Mouse (Mus musculus) layer of hippocampus, postnatal 36 days (tissue): ENCODE data around the gene Gsdma. TPM values are rescaled to one million over a fixed set of nuclear protein-coding genes. Genes with fewer than 3 reads are reported as not detected.
"Not testable (repeated sequence)": the region's sequence is repeated elsewhere in the genome, so short reads cannot be mapped to it uniquely, and the experiment has no call there.

Experiments used
- DNase-seq, 2 experiments: peaks; one replicate each; pipeline ENCODE4 v3.0.0; 2022
- total RNA-seq, 2 experiments: library from RNA; stranded (reverse); gene quantifications; 2 replicates each; pipeline ENCODE4 v1.2.3; 2021

The Gsdma gene
- total RNA-seq, 2 experiments from 2014 or later, result not detected

- peak; percentile 72 to 79 for DNase-seq
Measured at GRCm38 (mm10) chr11:98710416-98711045, 46.4 kb downstream of the Gsdma start.

- DNase-seq, result no peak
Measured at GRCm38 (mm10) chr11:98711046-98711434, 46.9 kb downstream of the Gsdma start.

- DNase-seq, result not testable (repeated sequence)
Measured at GRCm38 (mm10) chr11:98712009-98712408, 47.9 kb downstream of the Gsdma start.

- no peak for DNase-seq
Measured at GRCm38 (mm10) chr11:98713703-98714102, 49.6 kb downstream of the Gsdma start.

GRCm38 (mm10) chr11:98715946-98716345 is 51.8 kb downstream of the Gsdma start:
- DNase-seq, result no peak

- peak; percentile 83 to 85 for DNase-seq
Measured at GRCm38 (mm10) chr11:98717904-98718303, 53.8 kb downstream of the Gsdma start.

- no peak for DNase-seq
Measured at GRCm38 (mm10) chr11:98720756-98721155, 56.6 kb downstream of the Gsdma start.

- DNase-seq, result peak in 1 of 2 experiments; percentile 68
Measured at GRCm38 (mm10) chr11:98721458-98722226, 57.5 kb downstream of the Gsdma start.

GRCm38 (mm10) chr11:98723098-98723497 is 58.9 kb downstream of the Gsdma start:
- no peak for DNase-seq

- no peak for DNase-seq
Measured at GRCm38 (mm10) chr11:98725926-98726506, 61.9 kb downstream of the Gsdma start.

Other genes starting within 250 kb of the Gsdma start
- gene Mien1, start 225.4 kb upstream of the Gsdma start, total RNA-seq, result 10 to 100 TPM; 97.9 to 99.2 TPM
- 1 to 10 TPM; 1.4 to 2.1 TPM for gene Grb7, start 218.0 kb upstream of the Gsdma start, total RNA-seq
- gene Ikzf3, start 118.3 kb upstream of the Gsdma start, total RNA-seq, result not detected
- not detected for gene Zpbp2, start 113.3 kb upstream of the Gsdma start, total RNA-seq
- 10 to 100 TPM; 55.7 to 61.4 TPM for gene Ormdl3, start 77.0 kb upstream of the Gsdma start, total RNA-seq
- not detected for gene Lrrc3c, start 66.1 kb upstream of the Gsdma start, total RNA-seq
- gene Gm12355, start 38.7 kb upstream of the Gsdma start, total RNA-seq, result 10 to 100 TPM; 12.8 to 16.2 TPM
- gene Gsdma3, start 38.0 kb upstream of the Gsdma start, total RNA-seq, result under 1 TPM in 1 of 2 experiments, not detected in 1; 0.25 TPM
- gene Gsdma2, start 17.6 kb upstream of the Gsdma start, total RNA-seq, result not detected
- gene Psmd3, start 18.2 kb downstream of the Gsdma start, total RNA-seq, result 100 to 1,000 TPM; 125 to 126 TPM
- not detected for gene Csf3, start 36.9 kb downstream of the Gsdma start, total RNA-seq
- 100 to 1,000 TPM; 127 to 140 TPM for gene Med24, start 65.1 kb downstream of the Gsdma start, total RNA-seq
- 100 to 1,000 TPM; 956 to 985 TPM for gene Thra, start 76.3 kb downstream of the Gsdma start, total RNA-seq
- 10 to 100 TPM; 59.1 to 78.4 TPM for gene Nr1d1, start 111.0 kb downstream of the Gsdma start, total RNA-seq
- 100 to 1,000 TPM; 185 to 187 TPM for gene Msl1, start 131.2 kb downstream of the Gsdma start, total RNA-seq
- gene Casc3, start 140.6 kb downstream of the Gsdma start, total RNA-seq, result 10 to 100 TPM; 52.2 to 61.2 TPM
- gene Rapgefl1, start 172.4 kb downstream of the Gsdma start, total RNA-seq, result 100 to 1,000 TPM; 204 to 218 TPM
- gene Wipf2, start 199.3 kb downstream of the Gsdma start, total RNA-seq, result 10 to 100 TPM; 67.3 to 72.9 TPM
- gene Cdc6, start 243.4 kb downstream of the Gsdma start, total RNA-seq, result under 1 TPM; 0.50 to 0.88 TPM